Mouse (Mus musculus): ENCODE results near the gene Scgb1b19. TPM values are rescaled to one million over a fixed set of nuclear protein-coding genes. Genes with fewer than 3 reads are reported as not detected.
"Not testable (repeated sequence)": the region's sequence is repeated elsewhere in the genome, so short reads cannot be mapped to it uniquely, and the experiment has no call there.

Scgb1b19 gene
- polyA plus RNA-seq (2014; fragmentation: Nextera tagmentation; extraction: Ambion mirVana): not detected in 2 replicates

GRCm38 (mm10) chr7:33286991-33287390, at the start of gene Scgb1b19:
TSS of gene Scgb1b19 (plus strand) at chr7:33287291.
- H3K36me3 ChIP-seq (ENCODE audit: control insufficient read depth, insufficient read depth, low read length); H3K9me3 ChIP-seq (replicated peaks; ENCODE audit: control insufficient read depth, low read length); ATAC-seq (replicated peaks; ENCODE audit: insufficient number of reproducible peaks, low FRiP score, low TSS enrichment); H3K27ac ChIP-seq (ENCODE audit: low read depth, low read length); H3K4me2 ChIP-seq; H3K4me1 ChIP-seq (ENCODE audit: control insufficient read depth, insufficient read depth, low read length); H3K9ac ChIP-seq (ENCODE audit: low read depth, low read length); H3K27me3 ChIP-seq (ENCODE audit: control insufficient read depth, insufficient read depth, low read length); H3K4me3 ChIP-seq (ENCODE audit: low read depth, low read length): not testable (repeated sequence)
- 79% methylated on average over 2 of the region's 3 CpGs for WGBS (ENCODE audit: insufficient replicate concordance)

- H3K36me3 ChIP-seq (ENCODE audit: control insufficient read depth, insufficient read depth, low read length); H3K4me2 ChIP-seq; H3K4me3 ChIP-seq (ENCODE audit: low read depth, low read length); H3K27me3 ChIP-seq (ENCODE audit: control insufficient read depth, insufficient read depth, low read length); H3K27ac ChIP-seq (ENCODE audit: low read depth, low read length); H3K9ac ChIP-seq (ENCODE audit: low read depth, low read length); H3K9me3 ChIP-seq (replicated peaks; ENCODE audit: control insufficient read depth, low read length); H3K4me1 ChIP-seq (ENCODE audit: control insufficient read depth, insufficient read depth, low read length); ATAC-seq (replicated peaks; ENCODE audit: insufficient number of reproducible peaks, low FRiP score, low TSS enrichment): not testable (repeated sequence)
Measured at GRCm38 (mm10) chr7:33280238-33280637, 6.9 kb upstream of the Scgb1b19 start, which contains the start of gene Scgb2b19. TSS of gene Scgb2b19 (minus strand) at chr7:33280338.

Other genes with a start within 250 kb of the Scgb1b19 start
- gene Scgb2b17, start 230.7 kb upstream of the Scgb1b19 start, polyA plus RNA-seq (2014; fragmentation: Nextera tagmentation; extraction: Ambion mirVana): not detected in 2 replicates
- not detected in 2 replicates for gene Scgb1b17, start 223.8 kb upstream of the Scgb1b19 start, polyA plus RNA-seq (2014; fragmentation: Nextera tagmentation; extraction: Ambion mirVana)
- not detected in 2 replicates for gene Scgb2b18, start 113.4 kb upstream of the Scgb1b19 start, polyA plus RNA-seq (2014; fragmentation: Nextera tagmentation; extraction: Ambion mirVana)
- not detected in 2 replicates for gene Scgb1b18, start 101.7 kb upstream of the Scgb1b19 start, polyA plus RNA-seq (2014; fragmentation: Nextera tagmentation; extraction: Ambion mirVana)
- gene Scgb2b19, start 7.0 kb upstream of the Scgb1b19 start, polyA plus RNA-seq (2014; fragmentation: Nextera tagmentation; extraction: Ambion mirVana): not detected in 2 replicates
- gene Scgb2b20, start 79.0 kb downstream of the Scgb1b19 start, polyA plus RNA-seq (2014; fragmentation: Nextera tagmentation; extraction: Ambion mirVana): not detected in 2 replicates
- gene Scgb1b20, start 85.9 kb downstream of the Scgb1b19 start, polyA plus RNA-seq (2014; fragmentation: Nextera tagmentation; extraction: Ambion mirVana): not detected in 2 replicates
- gene Scgb2b21, start 233.2 kb downstream of the Scgb1b19 start, polyA plus RNA-seq (2014; fragmentation: Nextera tagmentation; extraction: Ambion mirVana): not detected in 2 replicates

Data from heart, embryonic 11.5 days (tissue).